Mouse (Mus musculus): ENCODE measurements around the gene Gm20696. TPM values are rescaled to one million over a fixed set of nuclear protein-coding genes. Genes with fewer than 3 reads are reported as not detected.

Gene Gm20696
- polyA plus RNA-seq, 1 experiment from 2014 or later = 0.03 TPM

GRCm38 (mm10) chr6:99268171-99269061 is 398.2 kb downstream of the Gm20696 start:
- H3K36me3 ChIP-seq (ENCODE audit: inconsistent target) = no peaks in the 10 kb centered on the region
- no peak overlapping the region for H3K27ac ChIP-seq
- no peaks in the 10 kb centered on the region for H3K79me2 ChIP-seq (ENCODE audit: inconsistent target)
- H3K4me3 ChIP-seq (ENCODE audit: inconsistent target) = no peak overlapping the region
- 96% methylated on average over 16 of the region's 20 CpGs for WGBS (ENCODE audit: missing documents)

- H3K36me3 ChIP-seq (ENCODE audit: inconsistent target) = no peaks in the 10 kb centered on the region
- peak overlapping the region; percentile 17; the same call in 1 of the 2 replicates for H3K4me3 ChIP-seq (ENCODE audit: inconsistent target)
- H3K79me2 ChIP-seq (ENCODE audit: inconsistent target) = no peaks in the 10 kb centered on the region
- 13% methylated on average over 11 of the region's 13 CpGs for WGBS (ENCODE audit: missing documents)
- H3K27ac ChIP-seq = peak overlapping the region; percentile 54
These were observed 400.5 kb downstream of the Gm20696 start for GRCm38 (mm10) chr6:99265945-99266656.

GRCm38 (mm10) chr6:99265173-99265572 is 401.4 kb downstream of the Gm20696 start:
- peak overlapping the region; percentile 54 for H3K27ac ChIP-seq
- no peaks in the 10 kb centered on the region for H3K36me3 ChIP-seq (ENCODE audit: inconsistent target)
- 9% methylated on average over 4 of the region's 4 CpGs for WGBS (ENCODE audit: missing documents)
- no peaks in the 10 kb centered on the region for H3K79me2 ChIP-seq (ENCODE audit: inconsistent target)
- H3K4me3 ChIP-seq (ENCODE audit: inconsistent target) = peak overlapping the region; percentile 17; the same call in 1 of the 2 replicates

- whole genome bisulfite sequencing (ENCODE audit: missing documents) = 17% methylated on average over 13 of the region's 13 CpGs
- Histone ChIP-seq H3K27ac (peak overlapping the region; percentile 54), H3K36me3 (ENCODE audit: inconsistent target) (no peaks in the 10 kb centered on the region), H3K4me3 (ENCODE audit: inconsistent target) (no peak overlapping the region; the same call in 1 of the 2 replicates), H3K79me2 (ENCODE audit: inconsistent target) (no peaks in the 10 kb centered on the region)
These were observed 402.2 kb downstream of the Gm20696 start for GRCm38 (mm10) chr6:99264192-99265093.

- 11% methylated on average over 2 of the region's 2 CpGs for WGBS (ENCODE audit: missing documents)
- Histone ChIP-seq H3K79me2 (ENCODE audit: inconsistent target) (no peaks in the 10 kb centered on the region), H3K4me3 (ENCODE audit: inconsistent target) (no peak overlapping the region; the same call in 1 of the 2 replicates), H3K27ac (peak overlapping the region; percentile 54), H3K36me3 (ENCODE audit: inconsistent target) (no peaks in the 10 kb centered on the region)
These were observed 402.8 kb downstream of the Gm20696 start for GRCm38 (mm10) chr6:99263886-99264185.

GRCm38 (mm10) chr6:99263061-99263885 is 403.3 kb downstream of the Gm20696 start:
- no peak overlapping the region; the same call in 1 of the 2 replicates for H3K4me3 ChIP-seq (ENCODE audit: inconsistent target)
- no peaks in the 10 kb centered on the region for H3K36me3 ChIP-seq (ENCODE audit: inconsistent target)

GRCm38 (mm10) chr6:99261737-99262130 is 404.9 kb downstream of the Gm20696 start:
- 52% methylated on average over 4 of the region's 4 CpGs for WGBS (ENCODE audit: missing documents)
- Histone ChIP-seq H3K79me2 (ENCODE audit: inconsistent target) (no peaks in the 10 kb centered on the region), H3K36me3 (ENCODE audit: inconsistent target) (no peaks in the 10 kb centered on the region), H3K27ac (peak overlapping the region; percentile 46), H3K4me3 (ENCODE audit: inconsistent target) (no peak overlapping the region)

More at GRCm38 (mm10) chr6:99263061-99263885, 403.3 kb downstream of the Gm20696 start:
- no peaks in the 10 kb centered on the region for H3K79me2 ChIP-seq (ENCODE audit: inconsistent target)
- 7% methylated on average over 8 of the region's 12 CpGs for WGBS (ENCODE audit: missing documents)
- peak overlapping the region; percentile 54 for H3K27ac ChIP-seq

GRCm38 (mm10) chr6:99260941-99261736 is 405.5 kb downstream of the Gm20696 start:
- no peak overlapping the region for H3K4me3 ChIP-seq (ENCODE audit: inconsistent target)
- H3K79me2 ChIP-seq (ENCODE audit: inconsistent target) = no peaks in the 10 kb centered on the region
- H3K27ac ChIP-seq = peak overlapping the region; percentile 46
- no peaks in the 10 kb centered on the region for H3K36me3 ChIP-seq (ENCODE audit: inconsistent target)
- 14% methylated on average over 11 of the region's 11 CpGs for WGBS (ENCODE audit: missing documents)

GRCm38 (mm10) chr6:99258346-99258745 is 408.3 kb downstream of the Gm20696 start:
- WGBS (ENCODE audit: missing documents) = 85% methylated on average over 5 of the region's 5 CpGs
- Histone ChIP-seq H3K27ac (no peak overlapping the region), H3K4me3 (ENCODE audit: inconsistent target) (no peak overlapping the region), H3K79me2 (ENCODE audit: inconsistent target) (no peaks in the 10 kb centered on the region), H3K36me3 (ENCODE audit: inconsistent target) (no peaks in the 10 kb centered on the region)

- 64% methylated on average over 2 of the region's 2 CpGs for WGBS (ENCODE audit: missing documents)
- Histone ChIP-seq H3K36me3 (ENCODE audit: inconsistent target) (no peaks in the 10 kb centered on the region), H3K79me2 (ENCODE audit: inconsistent target) (no peaks in the 10 kb centered on the region), H3K4me3 (ENCODE audit: inconsistent target) (no peak overlapping the region), H3K27ac (no peak overlapping the region)
These were observed 408.9 kb downstream of the Gm20696 start for GRCm38 (mm10) chr6:99257676-99258075.

- Histone ChIP-seq H3K4me3 (ENCODE audit: inconsistent target) (no peak overlapping the region), H3K79me2 (ENCODE audit: inconsistent target) (no peaks in the 10 kb centered on the region), H3K27ac (no peak overlapping the region), H3K36me3 (ENCODE audit: inconsistent target) (no peaks in the 10 kb centered on the region)
- WGBS (ENCODE audit: missing documents) = 90% methylated on average over 8 of the region's 8 CpGs
These were observed 413.3 kb downstream of the Gm20696 start for GRCm38 (mm10) chr6:99253331-99253730.

- Histone ChIP-seq H3K36me3 (ENCODE audit: inconsistent target) (no peaks in the 10 kb centered on the region), H3K27ac (no peak overlapping the region), H3K4me3 (ENCODE audit: inconsistent target) (no peak overlapping the region), H3K79me2 (ENCODE audit: inconsistent target) (no peaks in the 10 kb centered on the region)
- 35% methylated on average over 5 of the region's 5 CpGs for WGBS (ENCODE audit: missing documents)
These were observed 413.8 kb downstream of the Gm20696 start for GRCm38 (mm10) chr6:99252816-99253215.

GRCm38 (mm10) chr6:99251924-99252323 is 414.7 kb downstream of the Gm20696 start:
- Histone ChIP-seq H3K79me2 (ENCODE audit: inconsistent target) (no peaks in the 10 kb centered on the region), H3K27ac (no peak overlapping the region), H3K4me3 (ENCODE audit: inconsistent target) (no peak overlapping the region), H3K36me3 (ENCODE audit: inconsistent target) (no peaks in the 10 kb centered on the region)
- 58% methylated on average over 4 of the region's 4 CpGs for WGBS (ENCODE audit: missing documents)
